Mouse (Mus musculus): ENCODE results near the gene Nceh1. TPM values are rescaled to one million over a fixed set of nuclear protein-coding genes. Genes with fewer than 3 reads are reported as not detected.

The Nceh1 gene
- polyA plus RNA-seq, 1 experiment from 2014 or later, result 188 TPM

- CTCF ChIA-PET, result interaction anchor here (1.3 to 21.2 kb wide), 8 partner anchors 13 to 67 kb away, joined by 3 to 272 read pairs (median 4); partner anchors contain the start of gene Ect2
- in situ Hi-C loops (cut with MboI; ENCODE audit: low pct_unique_long_range_greater_than_20kb), result no loop called here
- ATAC-seq, result peak; percentile 32
- POLR2A ChIA-PET, result no interaction called here
- no peak for TF ChIP-seq CTCF (IDR thresholded peaks at IDR 0.05)
- H3K27me3 ChIP-seq, result no peaks in the 10 kb centered on the region
- peak; percentile 94 for DNase-seq (ENCODE audit: low read depth, low spot score)
These were observed 6.8 kb downstream of the Nceh1 start for GRCm38 (mm10) chr3:27189320-27190261.

- ChIA-PET CTCF (interaction anchor here (1.5 to 21.2 kb wide), 4 partner anchors 8 to 41 kb away, joined by 4 to 272 read pairs (median 35); partner anchors contain the start of genes Ect2 and Nceh1), POLR2A (no interaction called here)
- ATAC-seq (no peak), DNase-seq (ENCODE audit: low read depth, low spot score) (no peak)
- in situ Hi-C loops (cut with MboI; ENCODE audit: low pct_unique_long_range_greater_than_20kb), result no loop called here
- no peaks in the 10 kb centered on the region for H3K27me3 ChIP-seq
- no peak for TF ChIP-seq CTCF (IDR thresholded peaks at IDR 0.05)
These were observed 8.1 kb downstream of the Nceh1 start for GRCm38 (mm10) chr3:27190865-27191264.

- no peaks in the 10 kb centered on the region for H3K27me3 ChIP-seq
- in situ Hi-C loops (cut with MboI; ENCODE audit: low pct_unique_long_range_greater_than_20kb), result no loop called here
- no peak for ATAC-seq
- no peak for DNase-seq (ENCODE audit: low read depth, low spot score)
- ChIA-PET POLR2A (no interaction called here), CTCF (interaction anchor here (3.8 to 21.2 kb wide), 2 partner anchors 9 to 40 kb away, joined by 14 to 272 read pairs; partner anchors contain the start of gene Nceh1)
- no peak for TF ChIP-seq CTCF (IDR thresholded peaks at IDR 0.05)
These were observed 9.1 kb downstream of the Nceh1 start for GRCm38 (mm10) chr3:27191856-27192255.

- ATAC-seq (peak; percentile 68), DNase-seq (ENCODE audit: low read depth, low spot score) (peak; percentile 98)
These were observed 11.1 kb downstream of the Nceh1 start for GRCm38 (mm10) chr3:27193844-27194317.

GRCm38 (mm10) chr3:27195153-27195552 lies 12.4 kb downstream of the Nceh1 start:
- DNase-seq (ENCODE audit: low read depth, low spot score), result no peak
- ATAC-seq, result peak; percentile 41
- ChIA-PET POLR2A (interaction anchor here (0.6 to 3.2 kb wide), 6 partner anchors 8 to 42 kb away, joined by 3 to 20 read pairs (median 4); partner anchors contain the start of gene Nceh1), CTCF (interaction anchor here (0.8 to 2.2 kb wide), 6 partner anchors 8 to 44 kb away, joined by 3 to 14 read pairs (median 4); partner anchors contain the start of gene Nceh1)
- no peak for TF ChIP-seq CTCF (IDR thresholded peaks at IDR 0.05)
- in situ Hi-C loops (cut with MboI; ENCODE audit: low pct_unique_long_range_greater_than_20kb), result no loop called here
- H3K27me3 ChIP-seq, result no peaks in the 10 kb centered on the region

More at GRCm38 (mm10) chr3:27193844-27194317, 11.1 kb downstream of the Nceh1 start:
- no peaks in the 10 kb centered on the region for H3K27me3 ChIP-seq
- CTCF ChIA-PET, result interaction anchor here (0.7 to 21.2 kb wide), 6 partner anchors 10 to 55 kb away, joined by 3 to 272 read pairs (median 4); partner anchors contain the start of gene Nceh1
- POLR2A ChIA-PET, result interaction anchor here (0.6 to 3.2 kb wide), 4 partner anchors 10 to 238 kb away, joined by 3 to 20 read pairs (median 3); partner anchors contain the start of gene Nceh1
- TF ChIP-seq CTCF (IDR thresholded peaks at IDR 0.05), result no peak
- in situ Hi-C loops (cut with MboI; ENCODE audit: low pct_unique_long_range_greater_than_20kb), result no loop called here

GRCm38 (mm10) chr3:27195573-27196227 lies 12.9 kb downstream of the Nceh1 start:
- ChIA-PET POLR2A (interaction anchor here (0.8 to 3.2 kb wide), 3 partner anchors 10 to 14 kb away, joined by 3 to 20 read pairs (median 4); partner anchors contain the start of gene Nceh1), CTCF (interaction anchor here (0.8 to 2.2 kb wide), 6 partner anchors 8 to 43 kb away, joined by 3 to 14 read pairs (median 4); partner anchors contain the start of gene Nceh1)
- TF ChIP-seq CTCF (IDR thresholded peaks at IDR 0.05), result no peak
- no peaks in the 10 kb centered on the region for H3K27me3 ChIP-seq
- in situ Hi-C loops (cut with MboI; ENCODE audit: low pct_unique_long_range_greater_than_20kb), result no loop called here
- DNase-seq (ENCODE audit: low read depth, low spot score) (no peak), ATAC-seq (peak; percentile 7)

GRCm38 (mm10) chr3:27196529-27196928 lies 13.8 kb downstream of the Nceh1 start:
- no peaks in the 10 kb centered on the region for H3K27me3 ChIP-seq
- ATAC-seq (no peak), DNase-seq (ENCODE audit: low read depth, low spot score) (no peak)
- ChIA-PET POLR2A (no interaction called here), CTCF (interaction anchor here (1.0 to 2.8 kb wide), 5 partner anchors 11 to 43 kb away, joined by 3 to 14 read pairs (median 4); partner anchors contain the start of gene Nceh1)
- in situ Hi-C loops (cut with MboI; ENCODE audit: low pct_unique_long_range_greater_than_20kb), result no loop called here
- TF ChIP-seq CTCF (IDR thresholded peaks at IDR 0.05), result no peak

- CTCF ChIA-PET, result interaction anchor here (0.9 to 2.8 kb wide), 4 partner anchors 9 to 23 kb away, joined by 3 to 10 read pairs (median 4); partner anchors contain the start of gene Nceh1
- POLR2A ChIA-PET, result no interaction called here
- ATAC-seq, result peak; percentile 27
These were observed 15.1 kb downstream of the Nceh1 start for GRCm38 (mm10) chr3:27197816-27198215.

GRCm38 (mm10) chr3:27199120-27199519 lies 16.4 kb downstream of the Nceh1 start:
- no peaks in the 10 kb centered on the region for H3K27me3 ChIP-seq
- DNase-seq (ENCODE audit: low read depth, low spot score) (no peak), ATAC-seq (no peak)
- in situ Hi-C loops (cut with MboI; ENCODE audit: low pct_unique_long_range_greater_than_20kb), result no loop called here
- POLR2A ChIA-PET, result no interaction called here
- CTCF ChIA-PET, result interaction anchor here (1.0 to 2.8 kb wide), 3 partner anchors 8 to 38 kb away, joined by 3 to 10 read pairs (median 4); no protein-coding TSS in a partner anchor
- no peak for TF ChIP-seq CTCF (IDR thresholded peaks at IDR 0.05)

More at GRCm38 (mm10) chr3:27197816-27198215, 15.1 kb downstream of the Nceh1 start:
- no peaks in the 10 kb centered on the region for H3K27me3 ChIP-seq
- TF ChIP-seq CTCF (IDR thresholded peaks at IDR 0.05), result no peak
- no peak for DNase-seq (ENCODE audit: low read depth, low spot score)
- in situ Hi-C loops (cut with MboI; ENCODE audit: low pct_unique_long_range_greater_than_20kb), result no loop called here

Measured in Patski (cell line).